Mouse (Mus musculus) brown adipose tissue, adult 24 weeks (tissue): ENCODE measurements at regions not wholly inside any gene's neighbourhood (a gene's known extent, or its start where the extent isn't known, plus 50 kb on each side); places are given as distances from the start of the nearest gene placed in this dataset.

ENCODE experiments used
- H3K27ac ChIP-seq: fragments of 200-500 bp; replicated peaks from 2 replicates; pipeline ENCODE4 v1.5.1; 2012; ENCODE audit warnings: low read depth, mild to moderate bottlenecking, low read length
- H3K4me1 ChIP-seq: fragments of 200-500 bp; 2 replicates; pipeline ENCODE4 v1.6.1; 2012; ENCODE audit warnings: low read length, mixed read lengths; ENCODE audit not compliant: control insufficient read depth, insufficient read depth, insufficient read length
- H3K4me3 ChIP-seq: fragments of 200-500 bp; 2 replicates; pipeline ENCODE4 v1.5.1; 2012; ENCODE audit warnings: low read depth, mild to moderate bottlenecking, low read length, moderate library complexity; ENCODE audit not compliant: insufficient read depth

- no peak overlapping the region for H3K4me3 ChIP-seq
- H3K4me1 ChIP-seq: no peaks in the 10 kb centered on the region
- H3K27ac ChIP-seq: no peak overlapping the region
Observed at GRCm38 (mm10) chr6:51685651-51686287, 162.1 kb downstream of the Snx10 start.

DNA sequence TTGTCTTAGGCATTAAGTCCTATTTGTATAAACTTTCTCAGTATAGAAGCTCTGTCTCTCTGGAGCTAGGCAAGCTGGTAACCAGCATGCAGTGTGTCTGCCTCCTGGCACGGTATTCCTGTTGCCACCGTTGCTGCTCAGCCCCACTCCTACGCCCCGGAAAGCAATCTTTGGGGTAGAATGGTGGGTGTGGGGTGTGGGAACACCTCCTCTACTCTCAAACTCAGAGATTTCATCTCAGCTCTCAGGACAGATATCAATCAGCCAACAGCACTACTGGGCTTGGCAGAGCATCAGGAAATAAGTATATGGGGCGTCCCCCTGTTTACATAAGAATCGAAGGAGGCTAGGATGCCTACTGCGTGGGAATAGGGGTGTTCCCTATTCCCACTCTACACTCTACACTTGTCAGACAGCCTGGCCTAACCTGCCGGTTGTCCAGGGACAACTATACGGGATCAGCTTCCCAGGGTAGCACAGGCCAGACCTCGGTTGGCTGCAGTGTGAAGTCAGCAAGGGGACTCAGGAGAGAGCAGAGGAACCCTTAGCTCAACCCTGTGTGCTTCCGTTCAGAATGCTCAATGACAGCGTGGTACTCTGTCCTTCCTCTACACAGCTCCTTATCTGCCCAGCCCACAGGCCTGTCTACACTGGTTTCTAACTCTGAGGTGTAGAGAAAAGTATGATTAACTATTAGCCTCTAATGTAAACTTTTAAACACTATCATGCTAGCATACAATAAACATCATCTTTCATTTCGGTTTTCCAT is 167.3 kb downstream of the Snx10 start:
- Histone ChIP-seq H3K4me3 (no peak overlapping the region), H3K27ac (no peak overlapping the region), H3K4me1 (no peaks in the 10 kb centered on the region; the same call in 1 of the 2 replicates)

DNA sequence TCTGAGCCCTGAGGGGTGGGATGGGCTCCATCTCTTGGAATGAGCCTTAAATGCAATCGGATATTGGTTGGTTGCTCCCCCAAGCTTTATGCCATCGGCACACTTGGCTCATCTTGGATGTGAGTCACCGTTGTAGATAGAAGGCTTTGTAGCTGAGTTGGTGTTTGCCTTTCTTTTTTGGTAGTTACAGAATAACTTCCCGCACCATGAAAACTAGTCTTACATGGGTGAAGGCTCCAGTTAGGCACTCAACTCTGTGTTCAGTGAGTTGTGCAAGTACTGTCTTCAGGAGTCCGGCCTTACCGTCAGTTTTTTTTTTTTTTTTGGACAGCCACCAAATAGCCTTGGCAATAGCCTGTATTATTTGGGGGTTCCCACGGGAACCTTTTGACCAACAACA is 170.3 kb downstream of the Snx10 start:
- Histone ChIP-seq H3K4me3 (no peak overlapping the region), H3K4me1 (peaks cover 6% of the 10 kb centered on the region), H3K27ac (no peak overlapping the region; the same call in 1 of the 2 replicates)

- Histone ChIP-seq H3K27ac (no peak overlapping the region), H3K4me1 (peaks cover 6% of the 10 kb centered on the region), H3K4me3 (no peak overlapping the region)
Observed at GRCm38 (mm10) chr6:51696396-51696795, 172.7 kb downstream of the Snx10 start.

GRCm38 (mm10) chr6:51697754-51698153 is 174.1 kb downstream of the Snx10 start:
- Histone ChIP-seq H3K4me1 (peaks cover 6% of the 10 kb centered on the region), H3K4me3 (no peak overlapping the region), H3K27ac (no peak overlapping the region)

DNA sequence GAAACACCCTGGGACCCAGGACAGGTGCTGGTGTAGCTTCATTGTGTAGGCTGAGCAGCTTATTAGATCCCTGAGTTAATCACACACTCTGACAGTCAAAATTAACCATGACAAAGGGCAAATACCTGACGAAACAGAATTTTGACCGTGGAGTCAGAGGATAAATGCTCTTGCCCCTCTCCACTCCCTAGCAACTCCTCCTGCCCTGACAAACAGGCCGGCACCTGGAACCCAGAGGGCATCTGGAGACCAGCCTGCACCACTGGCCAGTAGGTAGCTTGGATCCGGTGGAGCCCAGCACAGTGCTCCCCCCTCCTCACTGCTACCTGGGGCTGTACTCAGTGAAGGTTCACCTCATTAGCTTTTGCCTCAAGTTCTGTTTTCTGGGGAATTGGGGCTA is 174.5 kb downstream of the Snx10 start:
- Histone ChIP-seq H3K4me1 (peaks cover 6% of the 10 kb centered on the region), H3K4me3 (no peak overlapping the region), H3K27ac (no peak overlapping the region)

DNA sequence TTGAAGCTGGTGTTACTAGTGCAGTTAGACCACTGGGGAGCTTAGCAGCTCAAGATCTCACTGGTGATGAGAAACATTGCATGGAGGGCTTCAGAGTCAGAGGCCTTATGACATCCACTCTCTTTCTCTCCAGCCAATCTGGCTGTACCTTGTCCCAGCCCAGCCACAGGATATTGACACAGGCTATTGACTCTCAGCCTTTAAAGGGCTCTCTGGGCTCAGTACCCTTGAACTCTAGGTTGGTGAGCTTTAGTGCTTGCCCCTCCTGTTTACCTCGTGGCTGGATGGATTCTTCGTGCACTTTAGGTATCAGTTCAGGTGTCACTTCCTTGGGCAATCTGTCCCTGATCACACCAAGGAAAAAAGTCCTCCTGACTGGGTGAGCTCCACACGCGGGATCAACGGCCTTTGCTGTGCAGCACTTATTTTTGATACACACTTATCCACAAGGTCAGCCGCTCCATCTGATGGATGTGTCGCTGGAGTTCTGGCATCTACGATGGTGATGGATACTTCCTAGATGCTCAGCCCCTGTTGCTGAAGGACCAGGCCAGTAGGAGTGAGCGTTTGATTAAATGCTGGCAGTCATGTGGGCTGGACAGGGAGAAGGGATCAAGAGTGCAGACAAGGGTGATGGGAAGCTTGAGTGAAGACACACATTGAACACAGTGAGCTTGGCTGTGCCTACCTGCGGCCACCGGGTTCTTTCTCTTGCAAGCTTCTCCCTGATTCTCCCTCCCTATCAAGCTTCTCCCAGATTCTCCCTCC is 177.7 kb downstream of the Snx10 start:
- Histone ChIP-seq H3K27ac (no peak overlapping the region), H3K4me3 (no peak overlapping the region), H3K4me1 (peaks cover 6% of the 10 kb centered on the region; the same call in 1 of the 2 replicates)

GRCm38 (mm10) chr6:51702456-51703171 is 178.9 kb downstream of the Snx10 start:
- H3K27ac ChIP-seq: no peak overlapping the region
- H3K4me3 ChIP-seq: no peak overlapping the region
- peaks cover 3% of the 10 kb centered on the region; the same call in 1 of the 2 replicates for H3K4me1 ChIP-seq

- H3K4me3 ChIP-seq: no peak overlapping the region
- H3K4me1 ChIP-seq: no peaks in the 10 kb centered on the region
- H3K27ac ChIP-seq: no peak overlapping the region
Observed at GRCm38 (mm10) chr6:51708011-51708410, 184.3 kb downstream of the Snx10 start.

DNA sequence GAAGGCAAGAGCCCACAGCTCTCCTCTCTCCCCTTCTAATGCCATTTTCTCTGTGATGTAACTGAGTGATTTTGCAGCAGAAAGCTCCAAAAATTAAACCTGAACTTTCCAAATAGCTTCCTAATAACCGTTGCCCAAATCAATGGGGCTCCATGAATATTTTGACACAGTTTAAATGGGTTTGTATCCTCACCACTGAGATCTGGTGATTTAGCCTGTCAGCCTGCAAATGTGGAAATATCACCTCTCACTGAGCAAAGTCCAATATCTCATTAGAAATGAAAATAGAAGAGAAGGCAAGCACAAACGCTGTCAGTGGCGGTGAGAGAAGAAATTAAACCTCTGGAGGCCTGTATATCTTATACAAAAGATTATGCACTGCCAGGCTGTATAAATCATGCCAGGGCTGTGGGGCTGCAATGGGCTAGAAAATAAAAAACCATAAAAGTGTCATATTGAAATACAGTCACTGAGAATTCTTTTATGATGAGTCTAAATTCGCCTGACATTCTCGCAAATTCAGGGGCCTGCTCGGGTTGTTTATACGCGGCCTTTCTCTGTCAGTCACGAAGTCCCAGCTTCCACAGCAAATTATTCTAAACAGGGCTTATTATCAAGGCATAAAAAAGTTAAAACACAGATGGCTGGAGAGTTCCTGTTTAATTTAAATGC is 185.1 kb downstream of the Snx10 start:
- Histone ChIP-seq H3K4me3 (no peak overlapping the region), H3K4me1 (no peaks in the 10 kb centered on the region), H3K27ac (no peak overlapping the region)

DNA sequence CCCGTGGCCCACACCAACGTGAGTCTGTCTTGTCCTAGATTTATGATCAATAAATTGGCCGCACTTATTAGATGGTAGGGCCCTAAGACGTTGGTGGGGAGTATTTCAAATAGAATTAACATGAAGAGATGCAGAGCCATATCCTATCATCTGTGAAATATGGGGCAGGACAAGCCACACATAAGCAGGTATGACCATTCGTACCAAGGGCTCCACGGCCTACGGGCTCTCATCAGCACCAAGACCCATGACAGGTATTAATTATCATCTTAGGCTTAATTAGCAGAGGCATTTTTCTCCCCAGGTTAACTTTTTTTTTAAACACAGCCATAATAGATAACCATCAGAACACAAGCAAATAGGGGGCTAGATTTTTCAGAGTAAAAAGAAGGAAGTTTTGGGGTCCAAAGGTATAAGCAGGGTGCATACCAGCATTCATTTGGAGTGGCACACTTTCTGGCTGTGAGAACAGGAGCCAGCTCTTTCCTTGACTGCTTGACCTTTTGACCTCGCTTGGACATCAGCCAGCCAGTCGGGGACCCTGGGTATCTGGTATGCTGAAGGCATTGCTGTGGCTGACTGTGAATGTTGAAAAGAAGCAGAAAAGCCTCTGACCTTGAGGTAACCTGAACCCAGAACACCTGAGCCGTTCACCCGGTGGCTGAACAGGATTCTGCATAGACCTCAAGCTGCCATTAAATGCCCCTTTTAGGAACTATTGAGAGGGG is 185.8 kb downstream of the Snx10 start:
- Histone ChIP-seq H3K27ac (no peak overlapping the region), H3K4me3 (no peak overlapping the region), H3K4me1 (no peaks in the 10 kb centered on the region)

GRCm38 (mm10) chr6:51710153-51710552 is 186.5 kb downstream of the Snx10 start:
- H3K4me3 ChIP-seq: no peak overlapping the region
- no peak overlapping the region for H3K27ac ChIP-seq

GRCm38 (mm10) chr6:51710926-51711615 is 187.4 kb downstream of the Snx10 start:
- Histone ChIP-seq H3K27ac (no peak overlapping the region), H3K4me1 (no peaks in the 10 kb centered on the region), H3K4me3 (no peak overlapping the region)

More at GRCm38 (mm10) chr6:51710153-51710552, 186.5 kb downstream of the Snx10 start:
- no peaks in the 10 kb centered on the region for H3K4me1 ChIP-seq
